Mouse (Mus musculus) CD8-positive naive resting alpha-beta T cell, adult 2 months (primary cell): ENCODE measurements around the gene Exosc10.
A peak's percentile ranks its signal among the peaks of the same experiment; 100 is the strongest.

ENCODE experiments used
- DNase-seq, 2 experiments: peaks; one replicate each; pipeline ENCODE4 v3.0.0; 2022; ENCODE audit warnings: low read depth in 2 of 2, low spot score in 2 of 2

The Exosc10 gene

DNA sequence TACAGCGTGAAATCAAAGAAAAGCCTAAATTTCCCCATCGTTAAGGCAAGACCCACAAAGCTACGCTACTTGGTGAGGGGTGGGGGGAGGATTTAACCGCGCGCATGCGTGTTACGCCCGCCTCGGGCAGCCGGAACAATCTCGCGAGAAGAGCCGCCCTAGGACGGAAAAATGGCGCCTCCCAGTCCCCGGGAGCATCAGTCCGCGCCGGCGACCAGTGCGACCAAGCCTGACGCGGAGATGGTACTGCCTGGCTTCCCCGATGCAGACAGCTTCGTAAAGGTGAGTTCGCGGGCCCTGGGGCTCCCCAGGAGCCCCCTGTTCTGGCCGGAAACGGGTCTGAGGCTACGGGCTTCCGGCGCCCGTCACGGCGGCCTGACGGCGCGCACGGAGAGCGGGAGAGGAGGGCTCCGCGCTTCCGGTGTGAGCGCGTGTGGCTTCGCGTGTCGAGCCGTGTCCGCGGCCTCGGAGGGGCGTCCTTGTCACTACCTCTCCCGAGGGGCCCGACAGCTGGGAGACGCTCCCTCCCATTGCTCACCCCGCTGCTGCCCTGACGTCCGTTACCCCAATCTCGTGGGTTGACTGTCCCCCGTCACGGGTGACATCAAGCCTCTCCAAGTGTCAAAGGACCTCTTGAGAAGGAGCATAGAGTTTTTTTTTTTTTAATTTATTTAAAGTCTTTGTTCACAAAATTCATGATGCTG, at the start of gene Exosc10:
Gene Exosc10 (plus strand): TSS at position 133 of the 704 bp plus-strand sequence.
- DNase-seq: peak; percentile 83 to 85

DNA sequence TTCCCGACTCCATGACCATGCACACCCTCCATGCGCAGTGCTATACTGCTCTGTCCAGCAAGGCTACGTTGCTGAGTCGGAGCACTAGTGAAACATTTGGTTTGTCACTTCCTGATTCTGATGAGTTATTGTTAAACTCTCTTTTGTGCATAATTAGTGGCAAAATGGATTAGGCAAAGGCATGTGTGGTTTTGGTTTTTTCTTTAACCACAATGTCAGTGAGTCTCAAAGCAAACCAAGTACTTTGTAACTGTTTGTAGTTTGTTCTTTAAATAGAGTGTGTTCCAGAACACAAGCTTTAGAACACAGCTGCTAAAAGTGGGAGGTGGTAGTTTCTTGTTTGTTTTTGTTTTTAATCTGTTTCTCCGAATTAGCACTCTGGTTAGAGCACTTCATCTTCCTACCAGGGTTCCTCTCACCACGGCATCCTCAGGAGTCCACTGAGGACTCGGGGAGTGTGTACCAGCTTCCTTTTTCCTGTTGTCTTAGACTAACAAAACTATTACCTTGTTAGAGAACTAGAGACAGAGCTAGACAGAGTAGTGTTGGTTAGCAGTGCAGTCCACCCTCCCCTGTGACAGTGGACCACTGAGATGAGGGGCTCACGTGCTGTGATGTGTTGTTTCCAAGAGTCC, 48.7 kb upstream of the Exosc10 start:
- peak in 1 of 2 experiments; percentile 25 for DNase-seq

DNA sequence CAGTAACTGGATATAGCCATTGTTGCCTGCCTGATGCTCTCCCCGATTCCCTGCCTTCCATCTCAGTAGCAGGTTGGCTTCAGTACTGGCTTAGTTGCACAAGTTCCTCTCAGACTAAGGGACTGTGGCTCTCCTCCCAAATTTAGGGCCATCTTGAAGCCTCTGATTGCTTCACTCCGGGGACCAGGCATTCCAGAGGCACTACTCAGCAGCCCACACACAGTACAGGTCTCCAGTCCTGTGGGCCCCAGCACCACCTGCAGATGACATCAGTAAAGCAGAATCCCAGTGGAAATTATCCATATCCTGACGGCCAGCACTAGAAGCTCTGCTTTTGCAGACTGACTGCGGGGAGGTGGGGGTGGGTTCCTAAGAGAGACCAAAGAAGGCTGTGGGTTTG, 47.5 kb upstream of the Exosc10 start:
- DNase-seq: no peak

DNA sequence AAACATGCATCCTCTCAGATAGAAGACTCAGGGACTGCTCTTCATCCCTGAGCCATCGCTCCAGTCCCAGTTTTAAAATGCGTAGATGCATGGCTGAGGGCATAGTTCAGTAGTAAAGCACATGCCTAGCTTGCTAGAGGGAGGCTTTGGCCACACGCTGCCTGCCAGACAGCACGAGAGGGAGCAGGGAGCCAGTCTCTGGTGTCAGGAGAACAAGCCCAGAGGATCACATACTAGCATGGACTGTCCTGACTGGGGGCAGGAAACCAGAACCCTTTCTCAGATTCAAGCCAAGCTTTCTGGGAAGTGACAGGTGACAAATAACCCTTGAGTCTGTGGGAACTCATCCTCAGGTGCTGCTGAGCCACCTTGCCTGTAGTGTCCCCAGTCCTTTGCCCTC, 46.9 kb upstream of the Exosc10 start:
- no peak for DNase-seq

DNA sequence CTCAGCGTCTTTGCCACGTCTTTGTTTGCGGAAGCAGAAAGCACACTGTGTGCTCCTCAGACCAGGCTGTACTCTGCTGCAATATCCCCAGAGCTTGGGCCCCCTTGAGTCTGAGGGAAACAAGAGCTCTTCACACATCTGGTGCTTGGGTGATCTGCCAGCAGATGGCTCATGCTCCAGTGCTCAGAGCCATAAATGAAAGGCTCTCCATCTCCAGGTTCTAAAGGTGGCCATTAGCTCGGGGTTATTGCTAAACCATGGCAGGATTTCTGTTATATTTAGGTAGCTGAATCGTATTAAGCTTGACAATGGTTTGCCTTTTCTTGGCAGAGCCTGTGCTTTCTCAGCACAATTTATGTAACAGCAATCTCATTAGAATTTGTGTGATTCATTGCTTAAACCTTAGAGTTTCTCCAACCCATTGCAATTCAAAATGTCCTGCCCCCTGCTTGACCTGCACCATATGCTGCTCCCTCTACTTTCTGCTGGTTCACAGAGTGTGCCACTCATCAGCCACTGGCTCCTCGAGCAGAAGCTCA, 45.1 kb upstream of the Exosc10 start:
- no peak for DNase-seq

DNA sequence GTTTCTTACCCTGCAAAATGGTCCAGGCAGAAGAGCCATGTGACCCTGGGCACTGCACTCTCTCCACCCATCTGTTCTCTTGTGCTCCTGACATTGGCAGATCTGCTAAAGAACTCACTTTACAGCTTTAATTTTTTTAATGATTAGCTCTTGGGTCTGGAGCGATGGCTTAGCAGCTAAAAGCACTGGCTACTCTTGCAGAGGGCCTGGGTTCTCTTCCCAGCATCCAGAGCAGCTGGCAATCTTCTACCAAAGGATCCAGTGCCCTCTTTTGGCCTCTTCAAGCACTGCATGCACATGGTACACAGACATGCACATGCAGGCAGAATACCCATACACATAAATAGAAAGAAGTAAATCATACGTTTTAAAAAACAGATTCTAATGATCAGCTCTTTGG, 42.9 kb upstream of the Exosc10 start:
- no peak for DNase-seq

DNA sequence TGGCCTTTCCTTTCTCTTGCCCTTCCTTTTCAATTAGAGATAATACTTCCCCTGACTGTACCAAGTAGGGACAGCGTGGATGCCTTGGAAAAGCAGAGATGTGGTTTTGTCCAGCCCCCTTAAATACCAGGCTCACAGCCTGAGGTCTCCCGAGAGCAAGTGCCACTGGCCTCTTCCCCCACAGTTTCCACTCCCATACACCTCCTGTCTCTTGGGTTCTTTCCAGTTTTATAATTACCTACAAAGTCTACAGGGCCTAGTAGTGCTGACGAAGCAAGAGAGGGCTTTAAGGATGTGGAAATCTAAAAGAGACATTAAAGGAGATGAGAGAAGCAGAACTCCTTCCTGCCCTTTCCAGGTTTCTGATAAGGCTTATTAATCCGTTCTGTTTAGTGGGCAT, 40.4 kb upstream of the Exosc10 start:
- DNase-seq: no peak

DNA sequence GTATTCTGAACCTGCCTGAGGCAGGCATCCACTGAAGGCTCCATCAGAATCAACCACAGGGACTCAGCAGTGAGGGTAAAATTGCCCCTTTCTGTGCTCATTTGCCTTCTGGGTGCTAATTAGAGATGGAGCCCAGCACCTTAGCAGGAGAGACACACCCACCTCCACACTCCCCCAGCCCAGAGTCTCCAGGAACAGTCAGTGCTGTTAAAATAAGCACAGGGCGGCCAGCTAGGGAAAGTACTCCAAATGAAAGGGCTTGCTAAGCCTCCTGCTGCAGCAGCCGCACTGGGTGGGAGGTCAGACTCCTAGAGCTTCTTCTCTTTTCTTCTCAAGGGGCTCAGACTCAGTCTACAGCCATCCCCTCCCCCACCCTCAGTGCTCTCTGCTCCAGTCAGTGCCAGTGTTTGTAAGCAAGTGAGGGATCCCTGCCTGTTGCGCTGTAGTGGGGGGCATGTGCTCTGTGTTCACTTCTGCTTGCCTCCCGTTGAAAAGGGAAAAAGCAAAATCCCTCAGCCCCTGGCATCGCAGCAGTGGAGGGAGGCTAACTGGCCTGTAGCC, 39.9 kb upstream of the Exosc10 start:
- DNase-seq: no peak

DNA sequence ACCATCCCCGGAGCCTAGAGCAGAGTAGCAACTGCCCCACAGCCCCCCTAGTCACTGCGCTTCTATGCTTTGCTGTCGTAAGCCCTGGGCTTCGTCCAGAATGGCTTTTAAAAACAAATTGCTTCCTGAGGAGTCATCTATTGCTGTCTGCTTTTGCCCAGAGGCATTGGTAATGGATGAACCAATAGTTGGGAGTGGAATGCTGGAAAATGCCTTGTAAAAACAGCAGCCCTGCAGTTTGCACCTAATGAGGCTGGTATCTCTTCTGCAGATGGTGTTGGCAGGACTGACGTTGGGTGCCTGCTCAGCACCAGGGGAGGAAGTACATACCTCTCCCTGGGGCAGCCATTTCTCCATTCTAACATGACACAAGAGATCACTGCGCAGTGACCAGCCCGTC, 34.7 kb upstream of the Exosc10 start:
- no peak for DNase-seq

DNA sequence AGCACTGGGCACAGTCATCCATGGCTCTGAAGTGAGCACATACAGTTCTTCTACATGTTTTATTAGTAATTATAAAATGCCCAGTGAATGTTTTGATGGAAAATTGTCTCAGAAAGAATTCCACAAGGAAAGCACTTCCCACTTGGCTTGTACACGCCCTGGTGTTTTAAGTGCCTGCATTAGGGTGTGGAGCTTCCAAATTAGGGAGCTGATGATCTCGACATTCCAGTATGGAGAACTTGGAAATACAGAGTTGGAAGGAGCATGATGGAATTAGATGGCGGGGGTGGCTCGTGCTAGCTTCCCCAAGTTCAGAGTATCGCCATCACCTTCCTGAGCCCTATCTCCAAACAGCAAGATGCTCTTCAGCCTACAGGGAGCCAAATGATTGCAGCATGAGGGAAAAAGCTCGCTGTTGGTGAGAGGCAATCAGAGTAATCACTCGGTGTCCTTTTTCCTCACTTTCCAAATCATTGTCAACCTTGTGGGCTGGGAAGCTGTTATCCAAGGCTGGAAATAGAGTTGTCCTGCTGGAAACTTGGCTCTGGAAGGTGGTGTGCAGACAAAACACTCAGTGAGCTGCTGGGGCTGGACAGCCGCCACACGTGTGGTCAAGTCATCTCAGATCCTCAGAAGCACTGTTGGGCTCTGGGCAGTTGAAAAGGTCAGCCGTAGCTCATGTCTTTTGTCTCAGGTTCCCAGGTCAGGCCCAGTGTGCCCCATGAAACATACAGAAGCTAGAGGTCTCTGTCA, 30.9 kb upstream of the Exosc10 start:
- DNase-seq: no peak

DNA sequence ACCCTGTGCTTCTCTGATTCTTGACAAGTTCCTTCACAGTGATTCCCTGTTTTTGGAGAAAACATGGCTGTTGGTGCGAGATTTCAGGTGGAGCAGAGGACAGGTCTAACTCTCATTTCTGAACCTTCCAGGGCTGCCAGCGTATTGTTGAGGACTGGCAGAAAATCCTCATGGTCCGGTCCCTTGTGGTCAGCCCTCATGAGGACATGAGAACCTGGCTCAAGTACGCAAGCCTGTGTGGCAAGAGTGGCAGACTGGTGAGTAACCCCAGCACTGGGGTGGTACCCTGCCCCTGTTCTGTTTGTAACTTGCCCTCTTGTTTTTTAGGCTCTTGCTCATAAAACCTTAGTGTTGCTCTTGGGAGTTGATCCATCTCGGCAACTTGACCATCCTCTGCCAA, 27.9 kb upstream of the Exosc10 start:
- DNase-seq: no peak

DNA sequence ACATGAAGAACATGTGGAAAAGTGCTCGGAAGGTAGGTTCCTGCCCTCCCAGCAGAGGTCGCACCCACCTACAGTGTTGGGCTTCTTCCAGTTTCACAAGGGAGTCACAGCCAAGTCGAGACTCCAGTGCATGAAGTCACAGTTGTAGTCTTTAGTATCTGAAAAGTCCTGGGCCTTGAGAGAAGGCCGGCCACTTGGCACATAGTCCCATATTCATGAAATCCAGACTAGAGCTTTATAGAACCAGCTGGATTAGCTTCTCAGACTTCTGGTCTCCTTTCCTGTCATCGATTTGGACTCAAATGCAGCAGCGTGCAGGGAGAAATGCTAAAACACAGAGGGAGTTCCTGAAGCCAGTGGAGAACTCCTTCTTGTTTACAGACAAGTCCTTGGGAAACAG, 27.5 kb upstream of the Exosc10 start:
- DNase-seq: no peak

DNA sequence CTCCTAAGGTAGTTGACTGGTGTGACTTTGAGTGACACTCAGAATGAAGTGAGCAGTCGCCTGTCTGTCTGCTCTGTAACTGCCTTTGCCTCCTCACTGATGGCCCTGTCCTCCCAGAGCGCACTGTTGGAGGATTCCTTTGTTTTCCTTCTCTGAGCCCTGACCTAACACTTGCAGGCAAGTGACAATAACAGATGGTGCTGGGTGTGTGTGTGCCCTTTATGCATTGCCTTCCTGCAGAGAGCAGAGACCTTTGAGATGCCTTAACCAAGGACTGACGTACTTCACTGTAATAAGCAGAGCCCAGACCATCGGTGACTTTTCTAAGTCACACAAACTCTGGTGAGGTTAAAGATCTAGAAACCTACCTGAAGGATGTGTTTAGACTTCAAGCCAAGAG, 26.9 kb upstream of the Exosc10 start:
- no peak for DNase-seq

DNA sequence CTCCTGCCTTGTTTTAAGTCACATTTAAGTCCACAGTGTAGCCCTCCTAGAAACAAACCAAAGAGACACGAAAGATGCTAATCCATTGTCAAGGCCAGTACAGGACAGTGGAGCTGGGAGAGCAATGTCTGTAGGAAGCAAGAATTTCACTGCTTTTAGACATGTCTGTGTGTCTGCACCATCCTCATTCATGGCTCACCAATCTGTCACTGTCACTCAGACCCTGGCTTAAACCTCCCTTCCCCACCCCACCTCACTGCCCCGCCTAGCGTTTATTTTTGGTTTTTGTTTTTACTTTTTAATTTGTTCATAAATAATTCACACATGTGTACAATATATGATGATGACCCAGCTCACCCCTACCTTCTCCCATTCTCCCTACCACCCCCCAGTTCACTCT, 25.7 kb upstream of the Exosc10 start:
- DNase-seq: no peak

DNA sequence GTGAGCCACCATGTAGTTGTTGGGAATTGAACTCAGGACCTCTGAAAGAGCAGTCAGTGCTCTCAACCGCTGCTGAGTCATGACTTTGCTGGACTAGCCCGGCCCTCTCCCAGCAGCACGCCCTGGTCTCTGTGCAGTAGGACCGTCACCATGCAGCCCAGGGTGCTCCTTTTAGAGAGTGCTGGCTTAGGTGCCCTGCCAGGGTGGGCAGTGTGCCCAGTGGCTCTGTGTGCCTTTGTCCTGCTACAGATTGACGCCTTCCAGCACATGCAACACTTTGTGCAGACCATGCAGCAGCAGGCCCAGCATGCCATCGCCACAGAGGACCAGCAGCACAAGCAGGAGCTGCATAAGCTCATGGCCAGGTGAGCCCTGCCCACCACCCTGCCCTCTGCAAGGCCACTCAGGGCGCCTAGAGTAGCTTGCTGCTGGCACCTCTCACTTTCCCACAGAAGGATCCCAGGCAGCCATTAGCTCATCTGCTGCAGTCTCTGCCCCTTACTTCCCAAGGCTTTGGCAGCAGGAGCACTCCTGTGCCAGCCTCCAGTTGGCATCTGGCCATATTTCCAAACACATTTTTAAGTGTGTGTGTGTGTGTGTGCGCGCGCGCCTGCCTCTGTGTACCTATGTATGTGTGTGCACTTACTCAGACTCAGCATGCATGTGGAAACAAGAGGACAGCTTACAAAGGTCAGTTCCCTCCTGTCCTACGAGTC, 24.5 kb upstream of the Exosc10 start:
- DNase-seq: no peak

DNA sequence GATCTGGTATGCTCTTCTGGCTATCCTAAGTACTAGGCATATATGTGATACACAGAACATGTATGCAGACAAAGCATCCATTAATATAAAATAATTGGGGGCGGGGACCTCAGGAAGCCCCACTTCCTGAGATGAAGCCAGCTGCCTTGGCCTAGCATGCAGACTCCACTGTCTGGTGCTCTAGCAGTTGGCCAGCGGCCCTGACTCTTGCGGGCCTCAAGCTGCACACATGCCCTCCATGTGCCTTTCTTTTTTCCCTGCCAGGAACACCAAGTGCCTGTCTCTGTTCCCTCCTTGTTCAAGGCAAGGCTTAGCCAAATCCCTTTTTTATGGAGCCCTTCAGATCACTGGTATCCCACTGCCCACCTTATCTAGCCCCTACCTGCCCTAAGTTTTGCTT, 22.4 kb upstream of the Exosc10 start:
- no peak for DNase-seq

DNA sequence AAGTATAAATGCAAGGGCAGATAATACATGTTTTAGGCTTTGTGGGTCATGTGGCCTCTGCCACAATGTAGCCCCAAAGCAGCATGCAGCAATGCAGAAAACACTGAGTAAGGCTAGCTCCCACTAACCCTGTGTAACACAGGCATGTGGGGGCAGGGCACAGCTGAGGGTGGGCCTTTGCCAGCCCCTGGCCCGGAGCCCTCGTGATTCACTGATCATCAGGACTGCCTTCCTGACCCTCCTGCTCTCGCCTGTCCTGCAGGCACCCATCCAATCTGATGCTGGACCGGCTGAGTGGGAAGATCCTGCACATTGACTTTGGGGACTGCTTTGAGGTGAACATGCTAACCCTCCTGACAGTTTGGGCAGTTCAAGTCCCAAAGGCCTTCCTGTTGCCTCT, 9.1 kb upstream of the Exosc10 start:
- no peak for DNase-seq

DNA sequence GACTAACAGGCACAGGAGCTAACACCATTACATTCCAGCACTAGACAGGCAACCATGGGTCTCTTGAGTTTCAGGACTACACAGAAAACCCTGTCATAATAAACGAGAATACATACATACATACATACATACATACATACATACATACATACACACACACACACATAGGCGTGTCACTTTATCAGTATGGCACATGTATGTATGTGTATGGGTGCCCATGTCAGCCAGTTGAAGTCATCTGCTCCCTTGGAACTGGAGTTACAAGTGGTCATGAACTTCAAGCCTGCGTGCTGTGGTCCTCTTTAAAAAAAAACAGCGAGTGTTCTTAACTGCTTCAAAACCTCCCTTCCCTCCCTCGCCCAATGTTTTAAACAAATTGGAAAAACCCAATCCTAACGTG, 463 bp upstream of the Exosc10 start:
- DNase-seq: no peak

DNA sequence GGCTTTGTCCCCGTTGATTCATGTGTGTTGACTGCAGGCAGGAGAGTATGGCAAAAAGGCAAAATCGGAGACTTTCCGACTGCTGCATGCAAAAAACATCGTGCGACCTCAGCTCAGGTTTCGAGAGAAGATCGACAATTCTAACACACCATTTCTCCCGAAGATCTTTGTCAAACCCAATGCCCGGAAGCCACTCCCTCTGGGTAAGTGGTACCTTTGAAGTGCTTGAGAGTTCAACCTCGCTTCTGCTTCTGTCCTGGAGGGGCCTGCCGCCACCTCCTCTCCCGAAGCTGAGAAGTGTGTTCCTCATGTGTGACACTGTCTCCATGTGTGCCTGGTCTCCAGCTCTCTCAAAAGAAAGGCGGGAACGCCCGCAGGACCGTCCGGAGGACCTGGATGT, 4.4 kb downstream of the Exosc10 start:
- no peak for DNase-seq

DNA sequence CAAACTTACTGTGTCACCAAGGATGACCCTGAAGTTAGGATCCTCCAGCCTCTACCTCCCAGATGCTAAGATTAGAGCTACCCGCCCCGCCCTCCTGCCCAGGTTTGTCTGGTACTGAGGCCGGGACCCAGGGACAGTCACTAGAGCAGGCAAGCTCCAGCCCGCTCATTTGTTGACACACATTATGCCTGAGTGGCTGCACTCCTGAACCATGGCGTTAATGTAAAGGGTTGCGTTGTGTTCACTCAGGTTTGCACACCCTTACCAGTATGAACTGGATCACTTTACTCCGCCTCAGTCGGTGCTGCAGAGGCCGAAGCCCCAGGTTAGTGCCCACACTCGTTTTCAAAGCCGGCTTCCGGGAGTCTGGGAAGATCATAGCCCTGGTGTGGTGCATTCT, 5.4 kb downstream of the Exosc10 start:
- DNase-seq: no peak

DNA sequence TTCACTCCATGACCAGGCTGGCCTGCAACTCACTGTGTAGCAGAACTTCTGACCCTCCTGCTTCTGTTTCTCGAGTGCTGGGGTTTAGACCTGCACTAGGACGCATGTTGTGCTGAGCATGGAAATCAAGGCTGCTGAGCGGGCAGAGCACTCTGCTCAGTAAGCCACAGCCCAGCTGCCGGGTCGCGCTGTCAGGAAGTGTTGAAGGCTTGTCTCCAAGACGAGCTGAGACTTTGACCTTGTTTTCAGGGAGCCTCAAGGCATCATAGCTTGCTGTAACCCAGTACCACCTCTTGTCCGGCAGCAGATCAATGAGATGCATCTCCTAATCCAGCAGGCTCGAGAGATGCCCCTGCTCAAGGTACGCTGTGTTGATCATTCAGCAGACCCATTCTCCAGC, 11.9 kb downstream of the Exosc10 start:
- DNase-seq: no peak
